Mouse (Mus musculus) MEL (cell line): ENCODE results near the gene Slc16a3. TPM values are rescaled to one million over a fixed set of nuclear protein-coding genes. Genes with fewer than 3 reads are reported as not detected.

Experiments
- DNase-seq: peaks from one replicate; pipeline ENCODE4 v3.0.0; 2011; ENCODE audit warnings: low read depth, low spot score
- H3K27ac ChIP-seq: 2 replicates; pipeline ENCODE4 v1.5.1; 2012; ENCODE audit warnings: low read depth, mild to moderate bottlenecking, control low read depth, low read length, moderate library complexity; ENCODE audit not compliant: control insufficient read depth
- H3K27me3 ChIP-seq, 2 experiments: fragments of 150-350 bp in 1 of 2; sonication (generic) in 1 of 2; 2 replicates each; pipeline ENCODE4 v1.6.1; 2012; ENCODE audit warnings: low read length in 2 of 2, mild to moderate bottlenecking in 2 of 2, improper control_type of control experiment in 1 of 2, moderate library complexity in 1 of 2; ENCODE audit not compliant: insufficient read depth in 2 of 2, control insufficient read depth in 1 of 2
- H3K36me3 ChIP-seq, 2 experiments: 2 replicates each; pipeline ENCODE4 v1.6.1; 2012 to 2014; ENCODE audit warnings: low read length in 2 of 2, improper control_type of control experiment in 1 of 2, inconsistent platforms in 1 of 2, mild to moderate bottlenecking in 1 of 2; ENCODE audit not compliant: insufficient read depth in 2 of 2, control insufficient read depth in 1 of 2
- H3K4me1 ChIP-seq, 2 experiments: fragments of 150-350 bp in 1 of 2; sonication (generic) in 1 of 2; 2 replicates each; pipeline ENCODE4 v1.6.1; 2012; ENCODE audit warnings: low read length in 2 of 2, improper control_type of control experiment in 1 of 2, mild to moderate bottlenecking in 1 of 2; ENCODE audit not compliant: insufficient read depth in 2 of 2, control insufficient read depth in 1 of 2
- H3K4me3 ChIP-seq, 2 experiments: fragments of 150-350 bp in 1 of 2; sonication (generic) in 1 of 2; 2 replicates each; pipeline ENCODE4 v1.5.1; 2012; ENCODE audit warnings: low read depth in 2 of 2, low read length in 2 of 2, mild to moderate bottlenecking in 2 of 2, moderate library complexity in 2 of 2, control low read depth in 1 of 2, improper control_type of control experiment in 1 of 2; ENCODE audit not compliant: control insufficient read depth in 1 of 2, insufficient read depth in 1 of 2
- H3K79me2 ChIP-seq: 2 replicates; pipeline ENCODE4 v1.6.1; 2012; ENCODE audit warnings: mild to moderate bottlenecking, low read length, moderate library complexity; ENCODE audit not compliant: control insufficient read depth, poor library complexity, insufficient read depth
- H3K9ac ChIP-seq: 2 replicates; pipeline ENCODE4 v1.6.1; 2012; ENCODE audit warnings: low read depth, mild to moderate bottlenecking, control low read depth, low read length, moderate library complexity; ENCODE audit not compliant: control insufficient read depth, poor library complexity, severe bottlenecking
- H3K9me3 ChIP-seq: fragments of 150-350 bp; sonication (generic); replicated peaks from 2 replicates; pipeline ENCODE4 v1.6.1; 2012; ENCODE audit warnings: mild to moderate bottlenecking, low read length, improper control_type of control experiment, moderate library complexity; ENCODE audit not compliant: insufficient read depth
- BHLHE40 ChIP-seq: IDR thresholded peaks from 2 replicates; pipeline ENCODE4 v1.6.1; 2012; ENCODE audit warnings: low read depth, mild to moderate bottlenecking, inconsistent platforms, low read length, improper control_type of control experiment, borderline replicate concordance
- CHD2 ChIP-seq: IDR thresholded peaks from 2 replicates; pipeline ENCODE4 v1.6.1; 2011; ENCODE audit warnings: low read length, improper control_type of control experiment
- CTCF ChIP-seq, 3 experiments: IDR thresholded peaks in 2 of 3; conservative IDR thresholded peaks in 1 of 3; 2 replicates each; pipeline ENCODE4 v1.5.1; 2011 to 2012; ENCODE audit warnings: low read length in 3 of 3, low read depth in 2 of 3, mild to moderate bottlenecking in 2 of 3, improper control_type of control experiment in 1 of 3, inconsistent platforms in 1 of 3, mixed read lengths in 1 of 3, moderate library complexity in 1 of 3; ENCODE audit not compliant: control insufficient read depth in 1 of 3, insufficient read depth in 1 of 3, poor library complexity in 1 of 3, severe bottlenecking in 1 of 3
- ELF1 ChIP-seq: IDR thresholded peaks from 2 replicates; pipeline ENCODE4 v1.6.1; 2014; ENCODE audit warnings: low read depth, mild to moderate bottlenecking, inconsistent platforms, low read length, improper control_type of control experiment, moderate library complexity
- ETS1 ChIP-seq: IDR thresholded peaks from 2 replicates; pipeline ENCODE4 v1.6.1; 2012; ENCODE audit warnings: low read depth, mild to moderate bottlenecking, inconsistent platforms, low read length, improper control_type of control experiment, moderate library complexity
- GABPA ChIP-seq: IDR thresholded peaks from 2 replicates; pipeline ENCODE4 v1.6.1; 2012; ENCODE audit warnings: low read depth, mild to moderate bottlenecking, inconsistent platforms, low read length, improper control_type of control experiment, moderate library complexity
- GATA1 ChIP-seq: IDR thresholded peaks from 2 replicates; pipeline ENCODE4 v1.6.1; 2011; ENCODE audit warnings: low read depth, low read length, improper control_type of control experiment
- MAFK ChIP-seq: IDR thresholded peaks from 2 replicates; pipeline ENCODE4 v1.6.1; 2011; ENCODE audit warnings: low read depth, mild to moderate bottlenecking, low read length, improper control_type of control experiment, borderline replicate concordance
- MAZ ChIP-seq: IDR thresholded peaks from 2 replicates; pipeline ENCODE4 v1.6.1; 2012; ENCODE audit warnings: low read depth, mild to moderate bottlenecking, inconsistent platforms, low read length, improper control_type of control experiment
- NELFE ChIP-seq: IDR thresholded peaks from 2 replicates; pipeline ENCODE4 v1.6.1; 2011; ENCODE audit warnings: low read depth, low read length, improper control_type of control experiment
- NRF1 ChIP-seq: IDR thresholded peaks from 2 replicates; pipeline ENCODE4 v1.6.1; 2014; ENCODE audit warnings: low read depth, mild to moderate bottlenecking, inconsistent platforms, low read length, improper control_type of control experiment, moderate library complexity; ENCODE audit not compliant: poor library complexity, insufficient read depth, severe bottlenecking
- POLR2AphosphoS5 ChIP-seq: IDR thresholded peaks from 2 replicates; pipeline ENCODE4 v1.6.1; 2012; ENCODE audit warnings: low read depth, borderline replicate concordance, mild to moderate bottlenecking, inconsistent platforms, low read length, moderate library complexity, mixed read lengths
- SMC3 ChIP-seq: IDR thresholded peaks from 2 replicates; pipeline ENCODE4 v1.6.1; 2011; ENCODE audit warnings: low read depth, low read length, improper control_type of control experiment
- TBP ChIP-seq: IDR thresholded peaks from 2 replicates; pipeline ENCODE4 v1.8.0; 2011; ENCODE audit warnings: low read depth, low read length, improper control_type of control experiment
- TCF12 ChIP-seq: IDR thresholded peaks from 2 replicates; pipeline ENCODE4 v1.6.1; 2014; ENCODE audit warnings: low read depth, mild to moderate bottlenecking, inconsistent platforms, low read length, improper control_type of control experiment, moderate library complexity
- UBTF ChIP-seq: IDR thresholded peaks from 2 replicates; pipeline ENCODE4 v1.6.1; 2012; ENCODE audit warnings: low read depth, mild to moderate bottlenecking, inconsistent platforms, low read length, improper control_type of control experiment, moderate library complexity, borderline replicate concordance; ENCODE audit not compliant: insufficient read depth
- USF2 ChIP-seq, 2 experiments: IDR thresholded peaks; 2 replicates each; pipeline ENCODE4 v1.6.1; 2011 to 2012; ENCODE audit warnings: improper control_type of control experiment in 2 of 2, low read length in 2 of 2, borderline replicate concordance in 1 of 2, inconsistent platforms in 1 of 2, low read depth in 1 of 2, mild to moderate bottlenecking in 1 of 2; ENCODE audit not compliant: insufficient read depth in 1 of 2
- ZKSCAN1 ChIP-seq: IDR thresholded peaks from 2 replicates; pipeline ENCODE4 v1.6.1; 2012; ENCODE audit warnings: low read depth, mild to moderate bottlenecking, inconsistent platforms, low read length, improper control_type of control experiment, moderate library complexity
- polyA plus RNA-seq, 2 experiments: library from polyadenylated mRNA; stranded (reverse) in 1 of 2; unstranded in 1 of 2; fragments of >175 nt in 1 of 2; fragments of >200 nt in 1 of 2; gene quantifications; 2 replicates each; pipeline versions ENCODE4 v1.2.1 to v1.2.4; 2012; ENCODE audit warnings: low replicate concordance in 2 of 2, low read depth in 1 of 2; ENCODE audit not compliant: insufficient read length in 2 of 2, insufficient read depth in 1 of 2, missing spikeins in 1 of 2
- total RNA-seq: library from RNA; depleted of rRNA; stranded (reverse); fragments of 300-350 nt; gene quantifications from 2 replicates; pipeline ENCODE4 v1.2.3, GENCODE M21; 2012

The Slc16a3 gene
- total and polyA plus RNA-seq, 3 experiments, result 85.7 to 610 (median 570) TPM

DNA sequence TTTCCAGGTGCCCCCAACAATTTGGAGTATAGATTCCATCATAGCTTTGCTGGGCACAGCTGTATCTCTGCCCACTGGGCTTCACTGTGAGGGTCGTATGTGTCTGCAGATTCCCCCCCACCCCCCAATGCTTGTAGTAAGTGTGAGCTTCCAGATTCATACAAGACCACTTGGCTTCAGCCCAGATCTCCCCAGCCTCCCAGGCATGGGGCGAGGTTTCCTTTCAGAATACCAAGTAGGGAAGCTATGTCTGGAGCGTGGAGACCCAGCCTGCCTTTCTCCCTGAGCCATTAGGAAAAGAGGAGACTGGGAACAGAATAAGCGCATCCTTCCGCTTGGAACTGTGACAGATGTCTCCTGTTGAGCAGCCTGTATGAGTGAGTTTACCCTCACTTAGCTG lies 45.3 kb downstream of the Slc16a3 start:
- H3K9me3 ChIP-seq, result no peaks in the 10 kb centered on the region
- TF ChIP-seq TBP (no peak), CHD2 (no peak), GATA1 (no peak), NELFE (no peak), GABPA (no peak), POLR2AphosphoS5 (no peak), ETS1 (no peak), SMC3 (no peak), USF2 (IDR thresholded peaks at IDR 0.05; ENCODE audit: borderline replicate concordance in 1 of 2, insufficient read depth in 1 of 2, low read depth in 1 of 2, low read length in 2 of 2) (no peak), CTCF (IDR thresholded peaks at IDR 0.05 in 2 of 3, conservative IDR thresholded peaks at IDR 0.05 in 1 of 3; ENCODE audit: control insufficient read depth in 1 of 3, insufficient read depth in 1 of 3, low read depth in 2 of 3, low read length in 3 of 3, poor library complexity in 1 of 3, severe bottlenecking in 1 of 3) (no peak), UBTF (no peak)
- H3K36me3 ChIP-seq, result peaks cover 0 to 15% of the 10 kb centered on the region in 2 experiments; a peak in 2 of 4 replicates
- H3K79me2 ChIP-seq, result peaks cover 34% of the 10 kb centered on the region
- no peak overlapping the region for H3K27ac ChIP-seq
- no peak overlapping the region for H3K9ac ChIP-seq
- H3K4me1 ChIP-seq, result peaks cover 11 to 22% of the 10 kb centered on the region in 2 experiments
- H3K4me3 ChIP-seq, result no peak overlapping the region
- H3K27me3 ChIP-seq, result no peaks in the 10 kb centered on the region
- DNase-seq, result no peak

DNA sequence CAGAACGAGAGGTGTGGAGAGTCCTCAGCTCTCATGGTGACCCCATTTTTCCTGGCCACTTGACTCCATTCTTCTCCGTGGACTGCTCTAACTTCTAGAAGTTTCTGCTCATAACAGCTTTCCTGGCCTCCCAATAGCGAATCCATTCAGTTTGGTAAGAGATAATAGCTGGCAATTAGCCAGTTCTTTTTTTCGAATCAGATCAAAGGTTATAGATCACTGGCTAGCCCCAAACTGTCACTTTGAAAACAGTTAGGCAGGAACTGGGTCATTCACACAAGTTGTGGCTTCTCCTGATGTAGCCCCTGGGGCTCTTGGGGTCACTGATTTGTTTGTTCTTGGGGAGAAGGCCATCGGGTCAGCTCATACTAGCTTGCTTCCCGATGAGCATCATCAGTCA lies 46.5 kb downstream of the Slc16a3 start:
- peaks cover 22% of the 10 kb centered on the region for H3K79me2 ChIP-seq
- no peak overlapping the region for H3K9ac ChIP-seq
- H3K9me3 ChIP-seq, result no peaks in the 10 kb centered on the region
- H3K4me3 ChIP-seq, result no peak overlapping the region
- peaks cover 2 to 12% of the 10 kb centered on the region in 2 experiments for H3K4me1 ChIP-seq
- peaks cover 0 to 3% of the 10 kb centered on the region in 2 experiments; a peak in 2 of 4 replicates for H3K36me3 ChIP-seq
- no peak for DNase-seq
- H3K27me3 ChIP-seq, result no peaks in the 10 kb centered on the region
- H3K27ac ChIP-seq, result no peak overlapping the region
- TF ChIP-seq ELF1 (no peak), MAFK (no peak), UBTF (no peak)

DNA sequence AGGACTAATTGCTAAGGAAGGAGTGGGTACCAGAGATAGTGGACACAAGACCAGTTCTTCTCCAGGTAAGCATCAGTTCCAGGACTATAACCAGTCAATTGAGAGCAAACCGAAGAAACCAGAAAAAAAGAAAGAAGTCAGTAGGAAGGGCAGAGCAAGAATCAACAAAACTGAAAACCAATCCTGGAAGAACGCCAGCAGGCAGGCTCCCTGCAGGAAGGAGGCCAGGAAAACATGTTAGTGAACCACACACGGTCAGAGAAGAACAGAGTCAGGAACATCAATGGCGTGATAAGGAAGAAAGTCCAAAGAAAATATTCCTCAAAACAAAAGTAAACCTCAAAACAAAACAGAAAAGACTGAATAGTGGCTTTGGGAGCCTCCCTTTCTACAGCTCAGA lies 53.7 kb downstream of the Slc16a3 start:
- no peaks in the 10 kb centered on the region for H3K36me3 ChIP-seq
- H3K4me3 ChIP-seq, result no peak overlapping the region
- no peak for TF ChIP-seq USF2 (IDR thresholded peaks at IDR 0.05; ENCODE audit: borderline replicate concordance in 1 of 2, insufficient read depth in 1 of 2, low read depth in 1 of 2, low read length in 2 of 2)
- TF ChIP-seq MAZ, result no peak
- TF ChIP-seq UBTF, result no peak
- no peak for TF ChIP-seq TBP
- TF ChIP-seq NRF1, result no peak
- no peak for TF ChIP-seq BHLHE40
- no peak for TF ChIP-seq ZKSCAN1
- TF ChIP-seq GATA1, result no peak
- TF ChIP-seq NELFE, result no peak
- no peak for TF ChIP-seq TCF12
- H3K4me1 ChIP-seq, result peaks cover 2 to 9% of the 10 kb centered on the region in 2 experiments
- DNase-seq, result no peak
- H3K9ac ChIP-seq, result no peak overlapping the region
- no peaks in the 10 kb centered on the region for H3K79me2 ChIP-seq
- H3K27me3 ChIP-seq, result no peaks in the 10 kb centered on the region
- H3K9me3 ChIP-seq, result no peaks in the 10 kb centered on the region
- no peak overlapping the region for H3K27ac ChIP-seq
